Mouse (Mus musculus): ENCODE results near the gene Samm50. TPM values are rescaled to one million over a fixed set of nuclear protein-coding genes. Genes with fewer than 3 reads are reported as not detected.

The Samm50 gene
- polyA plus RNA-seq, 2 experiments, result 12.3 to 49.3 TPM

DNA sequence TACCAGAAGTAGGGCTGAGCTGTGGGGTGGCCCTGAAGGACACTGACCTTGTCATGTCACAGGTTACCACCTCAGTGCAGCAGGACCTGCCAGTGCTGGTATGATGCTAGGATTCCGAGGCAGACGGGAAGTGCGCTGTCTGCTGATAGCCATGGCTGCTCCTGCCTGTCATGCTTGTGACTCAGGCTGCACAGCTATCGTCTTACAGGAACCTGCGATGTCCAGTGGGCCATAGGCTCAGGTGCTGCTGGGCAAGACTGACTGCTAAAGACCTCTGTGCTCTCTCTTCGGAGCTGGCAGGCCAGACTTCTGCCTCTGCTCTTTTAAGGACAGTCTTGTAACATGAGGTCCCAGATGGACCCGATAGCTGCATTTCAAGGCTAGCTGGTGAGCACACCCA, 22.4 kb downstream of the Samm50 start:
- Histone ChIP-seq H3K4me2 (ENCODE audit: low read depth) (no peak overlapping the region), H3K4me3 (ENCODE audit: insufficient read depth in 1 of 2, low read depth in 2 of 2, low read length in 2 of 2) (no peak overlapping the region), H3K27me3 (ENCODE audit: control insufficient read depth, insufficient read depth, low read length) (no peaks in the 10 kb centered on the region; the same call in 1 of the 2 replicates), H3K36me3 (replicated peaks; ENCODE audit: control insufficient read depth, insufficient read depth, low read depth) (peaks cover 19% of the 10 kb centered on the region), H3K9ac (replicated peaks) (no peak overlapping the region), H3K27ac (no peak overlapping the region), H3K4me1 (replicated peaks; ENCODE audit: control insufficient read depth in 2 of 2, insufficient read depth in 2 of 2, low read length in 1 of 2) (peaks cover 13 to 32% of the 10 kb centered on the region in 2 experiments), H3K9me3 (ENCODE audit: control insufficient read depth, low read length) (no peaks in the 10 kb centered on the region)
- DNase-seq (ENCODE audit: low read depth in 3 of 3, low spot score in 3 of 3) (no peak), ATAC-seq (ENCODE audit: insufficient read depth) (no peak)
- TF ChIP-seq EP300 (IDR thresholded peaks at IDR 0.05; ENCODE audit: low read depth) (no peak), CTCF (IDR thresholded peaks at IDR 0.05; ENCODE audit: low read depth) (no peak)
- 91% methylated on average over 7 of the region's 7 CpGs for WGBS (ENCODE audit: insufficient replicate concordance)

DNA sequence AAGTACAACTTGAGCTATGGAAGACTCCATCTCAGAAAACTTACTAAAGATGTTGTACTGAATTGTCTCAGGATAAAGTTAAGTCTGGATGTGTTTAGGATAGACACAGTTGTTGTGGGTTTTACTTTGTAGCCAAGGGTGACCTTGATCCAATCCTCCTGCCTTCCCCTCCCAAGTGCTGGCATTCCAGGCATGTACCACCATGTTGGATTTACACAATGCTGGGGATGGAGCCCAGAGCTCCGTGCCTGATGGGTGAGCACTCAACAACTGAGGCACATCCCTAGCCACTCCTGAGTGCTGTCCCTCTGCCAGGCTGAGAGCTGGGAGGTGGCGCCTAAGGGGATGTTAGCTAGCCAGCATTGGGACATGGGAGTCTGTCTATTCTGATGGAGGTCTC, 23.2 kb downstream of the Samm50 start:
- H3K4me3 ChIP-seq (ENCODE audit: insufficient read depth in 1 of 2, low read depth in 2 of 2, low read length in 2 of 2), result no peak overlapping the region
- peaks cover 19% of the 10 kb centered on the region for H3K36me3 ChIP-seq (replicated peaks; ENCODE audit: control insufficient read depth, insufficient read depth, low read depth)
- no peak overlapping the region for H3K9ac ChIP-seq (replicated peaks)
- peaks cover 8 to 26% of the 10 kb centered on the region in 2 experiments for H3K4me1 ChIP-seq (replicated peaks; ENCODE audit: control insufficient read depth in 2 of 2, insufficient read depth in 2 of 2, low read length in 1 of 2)
- H3K4me2 ChIP-seq (ENCODE audit: low read depth), result no peak overlapping the region
- no peaks in the 10 kb centered on the region; the same call in 1 of the 2 replicates for H3K27me3 ChIP-seq (ENCODE audit: control insufficient read depth, insufficient read depth, low read length)
- DNase-seq (ENCODE audit: low read depth in 3 of 3, low spot score in 3 of 3) (no peak), ATAC-seq (ENCODE audit: insufficient read depth) (no peak)
- no peak overlapping the region for H3K27ac ChIP-seq
- 68% methylated on average over 2 of the region's 2 CpGs for WGBS (ENCODE audit: insufficient replicate concordance)
- no peak for TF ChIP-seq CTCF (IDR thresholded peaks at IDR 0.05; ENCODE audit: low read depth)
- TF ChIP-seq EP300 (IDR thresholded peaks at IDR 0.05; ENCODE audit: low read depth), result no peak
- no peaks in the 10 kb centered on the region for H3K9me3 ChIP-seq (ENCODE audit: control insufficient read depth, low read length)

- H3K9ac ChIP-seq (replicated peaks), result no peak overlapping the region; the same call in 1 of the 2 replicates
- H3K4me1 ChIP-seq (replicated peaks; ENCODE audit: control insufficient read depth in 2 of 2, insufficient read depth in 2 of 2, low read length in 1 of 2), result peaks cover under 1 to 20% of the 10 kb centered on the region in 2 experiments
- no peak overlapping the region for H3K4me3 ChIP-seq (ENCODE audit: insufficient read depth in 1 of 2, low read depth in 2 of 2, low read length in 2 of 2)
- H3K9me3 ChIP-seq (ENCODE audit: control insufficient read depth, low read length), result no peaks in the 10 kb centered on the region
- ATAC-seq (ENCODE audit: insufficient read depth), result no peak
- DNase-seq (ENCODE audit: low read depth in 3 of 3, low spot score in 3 of 3), result no peak
- TF ChIP-seq EP300 (IDR thresholded peaks at IDR 0.05; ENCODE audit: low read depth) (no peak), CTCF (IDR thresholded peaks at IDR 0.05; ENCODE audit: low read depth) (no peak)
- no peak overlapping the region for H3K27ac ChIP-seq
- H3K27me3 ChIP-seq (ENCODE audit: control insufficient read depth, insufficient read depth, low read length), result no peaks in the 10 kb centered on the region; the same call in 1 of the 2 replicates
- H3K4me2 ChIP-seq (ENCODE audit: low read depth), result no peak overlapping the region
- H3K36me3 ChIP-seq (replicated peaks; ENCODE audit: control insufficient read depth, insufficient read depth, low read depth), result peaks cover 12% of the 10 kb centered on the region
These were observed 24.0 kb downstream of the Samm50 start for GRCm38 (mm10) chr15:84216026-84216425.

DNA sequence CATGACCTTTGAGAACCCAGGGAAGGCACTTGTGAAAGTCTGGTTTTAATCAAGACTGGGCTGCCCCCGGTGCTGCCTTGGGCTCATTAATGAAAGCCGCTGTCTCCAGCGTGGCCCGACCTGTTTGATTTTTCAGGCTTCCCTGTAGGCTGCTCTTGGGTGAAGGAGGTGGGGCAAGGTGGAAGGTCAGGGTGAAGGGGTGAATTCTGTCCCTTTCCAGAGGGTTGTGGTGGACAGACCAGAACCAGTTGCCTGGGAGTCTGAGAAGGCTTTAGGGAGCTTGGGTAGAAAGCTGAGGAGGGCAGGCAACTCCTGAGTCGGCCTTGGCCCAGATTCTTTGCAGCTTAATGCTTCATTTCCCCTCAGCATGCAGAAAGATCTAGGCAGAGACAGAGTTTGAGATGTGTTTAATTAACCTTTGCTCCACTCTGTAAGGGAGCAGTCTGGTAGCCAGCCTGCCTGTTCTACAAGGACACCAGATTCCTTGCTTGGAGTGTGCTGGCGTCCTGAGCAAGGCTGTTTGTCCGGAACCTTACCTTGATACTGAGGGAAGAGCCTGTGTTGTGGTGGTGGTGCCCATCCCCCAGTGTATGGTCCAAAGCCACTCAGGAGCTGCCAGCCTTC, 24.5 kb downstream of the Samm50 start:
- no peak overlapping the region for H3K4me3 ChIP-seq (ENCODE audit: insufficient read depth in 1 of 2, low read depth in 2 of 2, low read length in 2 of 2)
- H3K9ac ChIP-seq (replicated peaks), result no peak overlapping the region; the same call in 1 of the 2 replicates
- H3K9me3 ChIP-seq (ENCODE audit: control insufficient read depth, low read length), result no peaks in the 10 kb centered on the region
- ATAC-seq (ENCODE audit: insufficient read depth) (no peak), DNase-seq (ENCODE audit: low read depth in 3 of 3, low spot score in 3 of 3) (no peak)
- H3K27ac ChIP-seq, result no peak overlapping the region
- peaks cover 0 to 17% of the 10 kb centered on the region in 2 experiments; a peak in 3 of 4 replicates for H3K4me1 ChIP-seq (replicated peaks; ENCODE audit: control insufficient read depth in 2 of 2, insufficient read depth in 2 of 2, low read length in 1 of 2)
- H3K36me3 ChIP-seq (replicated peaks; ENCODE audit: control insufficient read depth, insufficient read depth, low read depth), result peaks cover 7% of the 10 kb centered on the region
- H3K4me2 ChIP-seq (ENCODE audit: low read depth), result no peak overlapping the region
- TF ChIP-seq EP300 (IDR thresholded peaks at IDR 0.05; ENCODE audit: low read depth) (no peak), CTCF (IDR thresholded peaks at IDR 0.05; ENCODE audit: low read depth) (no peak)
- H3K27me3 ChIP-seq (ENCODE audit: control insufficient read depth, insufficient read depth, low read length), result no peaks in the 10 kb centered on the region; the same call in 1 of the 2 replicates
- 57% methylated on average over 7 of the region's 7 CpGs for WGBS (ENCODE audit: insufficient replicate concordance)

DNA sequence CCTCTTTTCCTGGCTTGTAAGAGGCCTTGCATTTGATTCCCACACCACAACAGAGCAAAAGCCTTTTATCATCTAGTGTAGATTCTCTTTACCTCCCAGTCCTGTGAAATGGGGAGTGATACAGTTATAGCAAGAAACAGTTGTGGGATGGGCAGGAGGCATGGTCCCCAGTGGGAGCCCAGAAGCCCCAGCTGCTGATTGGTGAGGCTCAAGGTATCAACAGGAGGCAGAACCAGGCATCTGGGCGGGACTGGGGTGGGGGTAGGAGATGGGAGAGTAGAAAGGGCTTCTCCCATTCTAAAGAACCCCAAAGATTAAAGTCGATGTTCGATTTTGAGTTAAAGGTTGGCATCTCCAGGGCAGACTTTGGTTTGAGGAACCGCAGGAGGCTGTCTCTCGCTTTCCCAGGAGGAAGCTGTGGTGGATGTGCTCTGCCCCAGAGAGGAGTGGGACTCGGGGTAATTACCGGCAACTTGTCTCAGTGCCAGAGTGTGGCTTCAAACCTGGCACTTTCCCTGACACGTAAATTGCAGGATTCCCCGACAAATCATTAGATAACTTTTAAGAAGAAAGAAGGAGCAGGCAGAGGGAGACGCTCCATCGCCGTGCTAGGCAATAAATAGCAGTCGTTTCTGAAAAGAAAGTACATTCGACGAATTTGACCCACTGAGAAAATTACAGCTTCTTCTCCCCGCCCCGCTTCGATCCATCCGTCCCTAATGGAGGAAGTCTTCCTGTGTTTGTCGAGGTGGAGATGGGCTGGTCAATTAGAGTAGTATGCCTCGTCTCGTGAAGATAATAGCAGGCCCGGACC, 26.1 kb downstream of the Samm50 start:
- H3K9ac ChIP-seq (replicated peaks), result no peak overlapping the region
- H3K36me3 ChIP-seq (replicated peaks; ENCODE audit: control insufficient read depth, insufficient read depth, low read depth), result peaks cover 3% of the 10 kb centered on the region; the same call in 1 of the 2 replicates
- TF ChIP-seq EP300 (IDR thresholded peaks at IDR 0.05; ENCODE audit: low read depth) (no peak), CTCF (IDR thresholded peaks at IDR 0.05; ENCODE audit: low read depth) (no peak)
- no peak overlapping the region for H3K4me3 ChIP-seq (ENCODE audit: insufficient read depth in 1 of 2, low read depth in 2 of 2, low read length in 2 of 2)
- no peaks in the 10 kb centered on the region for H3K9me3 ChIP-seq (ENCODE audit: control insufficient read depth, low read length)
- H3K27ac ChIP-seq, result no peak overlapping the region
- DNase-seq (ENCODE audit: low read depth in 3 of 3, low spot score in 3 of 3), result no peak
- no peak for ATAC-seq (ENCODE audit: insufficient read depth)
- no peaks in the 10 kb centered on the region; the same call in 1 of the 2 replicates for H3K27me3 ChIP-seq (ENCODE audit: control insufficient read depth, insufficient read depth, low read length)
- peaks cover 0 to 14% of the 10 kb centered on the region in 2 experiments; a peak in 2 of 4 replicates for H3K4me1 ChIP-seq (replicated peaks; ENCODE audit: control insufficient read depth in 2 of 2, insufficient read depth in 2 of 2, low read length in 1 of 2)
- no peak overlapping the region for H3K4me2 ChIP-seq (ENCODE audit: low read depth)
- 34% methylated on average over 23 of the region's 23 CpGs for WGBS (ENCODE audit: insufficient replicate concordance)
